Mouse (Mus musculus) hindbrain, postnatal 0 days (tissue): ENCODE data around the gene Kbtbd8. TPM values are rescaled to one million over a fixed set of nuclear protein-coding genes. Genes with fewer than 3 reads are reported as not detected.

Experiments
- ATAC-seq: fragments of 200-750 bp; cut with Nextera tagmentation; 2 replicates; pipeline ENCODE4 v1.8.0; 2017; ENCODE audit warnings: mild to moderate bottlenecking, moderate TSS enrichment, moderate library complexity
- DNase-seq: peaks from one replicate; pipeline ENCODE4 v3.0.0-alpha.2; 2015; ENCODE audit warnings: low spot score
- H3K27ac ChIP-seq: fragments of 300-500 bp; sonication (generic); 2 replicates; pipeline ENCODE4 v1.5.1; 2014; ENCODE audit warnings: mild to moderate bottlenecking
- H3K27me3 ChIP-seq: fragments of 300-500 bp; sonication (generic); 2 replicates; pipeline ENCODE4 v1.6.1; 2014; ENCODE audit warnings: low read length, mixed read lengths; ENCODE audit not compliant: insufficient read depth
- H3K36me3 ChIP-seq: fragments of 300-500 bp; sonication (generic); 2 replicates; pipeline ENCODE4 v1.6.1; 2014; ENCODE audit warnings: low read length, mixed read lengths; ENCODE audit not compliant: insufficient read depth
- H3K4me1 ChIP-seq: fragments of 300-500 bp; sonication (generic); 2 replicates; pipeline ENCODE4 v1.6.1; 2014; ENCODE audit warnings: antibody characterized with exemption, low read length, mixed read lengths; ENCODE audit not compliant: insufficient read depth
- H3K4me2 ChIP-seq: fragments of 300-500 bp; sonication (generic); 2 replicates; pipeline ENCODE4 v1.6.1; 2014; ENCODE audit warnings: low read depth, mild to moderate bottlenecking, low read length, moderate library complexity, mixed read lengths
- H3K4me3 ChIP-seq: fragments of 300-500 bp; sonication (generic); 2 replicates; pipeline ENCODE4 v1.5.1; 2014; ENCODE audit warnings: low read length
- H3K9ac ChIP-seq: fragments of 300-500 bp; sonication (generic); replicated peaks from 2 replicates; pipeline ENCODE4 v1.6.1; 2014; ENCODE audit warnings: mild to moderate bottlenecking, low read length, moderate library complexity, mixed read lengths
- H3K9me3 ChIP-seq: fragments of 300-500 bp; sonication (generic); 2 replicates; pipeline ENCODE4 v1.6.1; 2016; ENCODE audit warnings: low read length, mixed read lengths
- CTCF ChIP-seq: IDR thresholded peaks from 2 replicates; pipeline ENCODE4 v1.5.1; 2016; ENCODE audit warnings: antibody characterized with exemption, control low read depth, low read depth
- WGBS: fragments of 180-500 bp; shearing (Covaris S2); extraction: QIAGEN DNeasy Blood & Tissue Kit; methylation state at CpG from one replicate; pipeline ENCODE4 v1.1.7; 2014; 5-methylcytosine and 5-hydroxymethylcytosine counted together
- polyA plus RNA-seq: library from polyadenylated mRNA; unstranded; fragments of >200 nt; fragmentation: Nextera tagmentation; extraction: Ambion mirVana; gene quantifications from 2 replicates; pipeline ENCODE4 v1.2.1, GENCODE M21; 2015
- total RNA-seq: library from RNA; depleted of rRNA; stranded (reverse); fragments of >200 nt; gene quantifications from 2 replicates; pipeline ENCODE4 v1.2.3, GENCODE M21; 2014

Gene Kbtbd8
- total and polyA plus RNA-seq, 2 experiments from 2014 or later = 1.8 to 3.1 TPM

DNA sequence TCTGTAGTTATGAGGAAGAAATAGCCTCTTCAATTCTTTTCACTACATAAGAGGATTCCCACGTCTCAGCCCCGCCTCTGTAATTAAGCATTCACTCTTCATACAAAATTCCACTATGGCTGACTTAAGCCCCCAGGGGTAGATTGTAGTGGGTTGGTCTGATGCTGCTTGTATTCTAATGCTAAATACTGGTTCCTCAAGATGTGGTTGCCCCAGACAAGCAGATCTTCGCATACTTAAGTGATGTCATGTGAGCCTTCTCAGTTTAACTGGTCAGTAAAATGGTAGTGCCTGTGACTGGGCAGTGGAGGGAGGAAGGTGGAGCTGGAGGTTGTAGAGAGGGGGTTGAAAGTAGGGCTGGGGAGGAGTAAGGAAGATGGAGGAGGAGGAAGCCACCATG, 13.3 kb upstream of the Kbtbd8 start:
- Histone ChIP-seq H3K9me3 (no peaks in the 10 kb centered on the region), H3K36me3 (no peaks in the 10 kb centered on the region), H3K4me1 (no peaks in the 10 kb centered on the region), H3K9ac (no peak overlapping the region), H3K4me2 (no peak overlapping the region), H3K4me3 (no peak overlapping the region), H3K27ac (no peak overlapping the region), H3K27me3 (no peaks in the 10 kb centered on the region)
- no peak for TF ChIP-seq CTCF
- WGBS = 41% methylated on average over 3 of the region's 3 CpGs
- ATAC-seq (no peak), DNase-seq (no peak)

- no peak for TF ChIP-seq CTCF
- H3K9me3 ChIP-seq = no peaks in the 10 kb centered on the region
- ATAC-seq (no peak), DNase-seq (no peak)
- no peak overlapping the region for H3K9ac ChIP-seq
- no peaks in the 10 kb centered on the region for H3K36me3 ChIP-seq
- H3K4me3 ChIP-seq = no peak overlapping the region
- H3K27ac ChIP-seq = no peak overlapping the region
- no peaks in the 10 kb centered on the region for H3K4me1 ChIP-seq
- H3K4me2 ChIP-seq = no peak overlapping the region
- H3K27me3 ChIP-seq = no peaks in the 10 kb centered on the region
Observed at GRCm38 (mm10) chr6:95108437-95108836, 8.6 kb upstream of the Kbtbd8 start.

DNA sequence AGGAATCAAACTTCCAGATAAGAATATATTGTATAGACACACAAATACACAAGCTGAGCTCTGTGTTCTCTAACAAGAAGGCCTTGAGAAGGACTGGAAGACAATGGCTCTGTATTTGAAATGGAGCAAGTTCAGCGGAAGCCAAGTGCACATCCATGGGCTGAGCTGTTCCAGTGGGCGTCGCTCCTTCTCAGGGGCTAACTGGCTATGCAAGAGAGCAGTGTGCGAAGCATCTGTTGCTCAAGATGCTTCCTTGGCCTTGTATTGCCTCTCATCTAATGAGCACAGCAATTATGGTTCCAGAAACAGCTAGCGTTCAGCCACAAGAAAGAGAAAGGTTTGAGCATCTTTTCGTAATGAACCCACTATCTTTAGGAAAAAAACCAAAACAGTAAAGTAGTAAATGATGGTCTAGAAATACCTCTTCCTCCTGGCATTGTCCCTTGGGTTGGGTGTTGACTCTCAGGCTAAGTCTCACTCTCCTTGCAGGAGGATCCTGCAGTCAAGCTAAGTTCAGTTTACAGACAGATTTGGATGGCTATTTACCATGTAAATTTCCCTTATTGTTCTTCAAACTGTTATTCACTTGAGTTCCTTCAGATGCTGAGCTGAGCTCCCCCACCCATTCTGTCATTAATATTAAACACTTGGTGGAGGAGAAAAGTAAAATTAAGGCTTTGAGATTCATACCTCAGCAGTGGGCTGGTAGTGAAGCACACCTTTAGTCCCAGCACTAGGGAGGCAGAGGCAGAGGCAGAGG, 7.2 kb upstream of the Kbtbd8 start:
- Histone ChIP-seq H3K4me1 (no peaks in the 10 kb centered on the region), H3K4me3 (no peak overlapping the region), H3K27me3 (no peaks in the 10 kb centered on the region), H3K9ac (no peak overlapping the region), H3K9me3 (no peaks in the 10 kb centered on the region), H3K36me3 (no peaks in the 10 kb centered on the region), H3K4me2 (no peak overlapping the region), H3K27ac (no peak overlapping the region)
- no peak for ATAC-seq
- DNase-seq = no peak
- WGBS = 80% methylated on average over 6 of the region's 6 CpGs
- no peak for TF ChIP-seq CTCF

GRCm38 (mm10) chr6:95112015-95112414, 5.0 kb upstream of the Kbtbd8 start:
- Histone ChIP-seq H3K27ac (no peak overlapping the region), H3K9ac (no peak overlapping the region), H3K4me3 (no peak overlapping the region), H3K9me3 (no peaks in the 10 kb centered on the region), H3K36me3 (no peaks in the 10 kb centered on the region), H3K4me2 (no peak overlapping the region), H3K4me1 (no peaks in the 10 kb centered on the region), H3K27me3 (no peaks in the 10 kb centered on the region)
- no peak for TF ChIP-seq CTCF
- DNase-seq (no peak), ATAC-seq (no peak)
- 79% methylated on average over 5 of the region's 5 CpGs for WGBS

- H3K27ac ChIP-seq = no peak overlapping the region
- DNase-seq = no peak
Observed at GRCm38 (mm10) chr6:95116513-95116912, 527 bp upstream of the Kbtbd8 start.

GRCm38 (mm10) chr6:95117614-95118541, 838 bp downstream of the Kbtbd8 start:
- Histone ChIP-seq H3K4me1 (no peaks in the 10 kb centered on the region), H3K36me3 (peaks cover 7% of the 10 kb centered on the region), H3K4me2 (peak overlapping the region; percentile 65), H3K27me3 (no peaks in the 10 kb centered on the region), H3K9me3 (no peaks in the 10 kb centered on the region), H3K4me3 (peak overlapping the region; percentile 66), H3K27ac (peak overlapping the region; percentile 89), H3K9ac (peak overlapping the region; percentile 71)
- WGBS = under 1% methylated on average over 101 of the region's 103 CpGs
- TF ChIP-seq CTCF = peak; percentile 39
- ATAC-seq = peak; percentile 100
- peak; percentile 99 for DNase-seq

More at GRCm38 (mm10) chr6:95116513-95116912, 527 bp upstream of the Kbtbd8 start:
- Histone ChIP-seq H3K9ac (no peak overlapping the region), H3K27me3 (no peaks in the 10 kb centered on the region), H3K9me3 (no peaks in the 10 kb centered on the region), H3K4me1 (no peaks in the 10 kb centered on the region), H3K4me2 (peak overlapping the region; percentile 54), H3K4me3 (no peak overlapping the region), H3K36me3 (no peaks in the 10 kb centered on the region)
- no peak for TF ChIP-seq CTCF
- 66% methylated on average over 8 of the region's 8 CpGs for WGBS
- no peak for ATAC-seq
